Mouse (Mus musculus) liver, embryonic 14.5 days (tissue): ENCODE measurements around the gene Dcaf11.

Experiments
- CTCF ChIP-seq: IDR thresholded peaks from 2 replicates; pipeline ENCODE4 v1.5.1; 2016; ENCODE audit warnings: antibody characterized with exemption, low read depth, control low read depth
- EP300 ChIP-seq: IDR thresholded peaks from 2 replicates; pipeline ENCODE4 v1.6.1; 2016; ENCODE audit warnings: antibody characterized with exemption, low read depth

- TF ChIP-seq CTCF: peak; percentile 26
- TF ChIP-seq EP300: peak; percentile 2; the same call in 1 of the 2 replicates
These were observed 25.1 kb downstream of the Dcaf11 start, which contains the start of gene Emc9 for GRCm38 (mm10) chr14:55584702-55585565.
